Comparison of ENCODE assay signal across 26 mouse cellular contexts in the genomic region with DNA sequence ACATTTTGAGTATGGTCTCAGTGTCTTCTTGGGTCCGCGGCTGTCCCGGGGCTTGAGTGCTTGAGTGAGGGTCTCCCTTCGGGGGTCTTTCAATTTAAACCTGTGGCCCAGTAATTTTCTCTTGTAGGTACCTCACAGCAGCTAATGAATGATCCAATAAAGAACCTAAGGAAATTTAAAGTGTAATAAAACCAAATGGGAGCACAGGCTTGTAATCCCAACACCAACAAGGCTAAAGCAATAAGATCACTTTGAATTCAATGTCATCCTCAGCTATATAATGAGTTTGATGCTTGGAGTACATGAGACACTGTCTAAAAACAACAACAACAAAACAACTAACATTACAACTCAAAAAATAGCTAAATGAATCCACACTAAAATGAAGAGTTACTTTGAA.
"Had no signal": no experiment of that assay in that cellular context is flagged by ENCODE, and none has a peak within 500 bp of the region (broad histone marks: within the 10 kb centered on the region; RNA-seq: fewer than 3 reads in every experiment).

No protein-coding gene starts in this region.

- H3K27me3 ChIP-seq: embryonic facial prominence, embryonic 12.5 days; embryonic facial prominence, embryonic 13.5 days; embryonic facial prominence, embryonic 15.5 days; forebrain, embryonic 12.5 days; forebrain, embryonic 13.5 days; forebrain, embryonic 15.5 days had no signal

- H3K4me1 ChIP-seq: embryonic facial prominence, embryonic 10.5 days; embryonic facial prominence, embryonic 12.5 days; embryonic facial prominence, embryonic 13.5 days; embryonic facial prominence, embryonic 15.5 days; forebrain, embryonic 10.5 days; forebrain, embryonic 12.5 days; forebrain, embryonic 13.5 days; forebrain, embryonic 15.5 days had no signal

- DNase-seq: cerebellum, adult 8-10 months; cerebellum, adult 9-10 months; cerebellum, adult 9-11 months; cerebellum, postnatal 10 days; cerebellum, postnatal 14 days; cerebellum, postnatal 25 days; cerebellum, postnatal 36 days; embryo, embryonic 11 days; forebrain, postnatal 0 days; gastrocnemius, adult 2 months; gastrocnemius, postnatal 10 days; gastrocnemius, postnatal 14 days; gastrocnemius, postnatal 25 days; gastrocnemius, postnatal 36 days; heart, adult 11 months; heart, adult 18-20 months; heart, adult 2 months had no signal

- H3K27ac ChIP-seq: embryonic facial prominence, embryonic 10.5 days; embryonic facial prominence, embryonic 12.5 days; embryonic facial prominence, embryonic 13.5 days; embryonic facial prominence, embryonic 15.5 days; forebrain, embryonic 10.5 days; forebrain, embryonic 12.5 days; forebrain, embryonic 13.5 days; forebrain, embryonic 15.5 days; gastrocnemius, adult 2 months; heart, adult 2 months had no signal

- H3K4me3 ChIP-seq: embryonic facial prominence, embryonic 10.5 days; embryonic facial prominence, embryonic 12.5 days; embryonic facial prominence, embryonic 13.5 days; embryonic facial prominence, embryonic 15.5 days; erythroblast, embryonic 14.5 days; forebrain, embryonic 10.5 days; forebrain, embryonic 12.5 days; forebrain, embryonic 13.5 days; forebrain, embryonic 15.5 days; gastrocnemius, adult 2 months; heart, adult 2 months had no signal

- H3K9ac ChIP-seq: embryonic facial prominence, embryonic 12.5 days; embryonic facial prominence, embryonic 13.5 days; embryonic facial prominence, embryonic 15.5 days; forebrain, embryonic 12.5 days; forebrain, embryonic 13.5 days; forebrain, embryonic 15.5 days; forebrain, postnatal 0 days had no signal

- H3K36me3 ChIP-seq: embryonic facial prominence, embryonic 10.5 days; embryonic facial prominence, embryonic 12.5 days; embryonic facial prominence, embryonic 13.5 days; embryonic facial prominence, embryonic 15.5 days; forebrain, embryonic 10.5 days; forebrain, embryonic 12.5 days; forebrain, embryonic 15.5 days had no signal
